Mouse (Mus musculus) embryo, embryonic 10.5 days (tissue): ENCODE measurements at regions not wholly inside any gene's neighbourhood (a gene's known extent, or its start where the extent isn't known, plus 50 kb on each side); places are given as distances from the start of the nearest gene placed in this dataset.
"Not testable (repeated sequence)": the region's sequence is repeated elsewhere in the genome, so short reads cannot be mapped to it uniquely, and the experiment has no call there.

Experiments
- DNase-seq: peaks from one replicate; pipeline ENCODE4 v3.0.0-alpha.2; 2015; ENCODE audit warnings: low spot score

DNA sequence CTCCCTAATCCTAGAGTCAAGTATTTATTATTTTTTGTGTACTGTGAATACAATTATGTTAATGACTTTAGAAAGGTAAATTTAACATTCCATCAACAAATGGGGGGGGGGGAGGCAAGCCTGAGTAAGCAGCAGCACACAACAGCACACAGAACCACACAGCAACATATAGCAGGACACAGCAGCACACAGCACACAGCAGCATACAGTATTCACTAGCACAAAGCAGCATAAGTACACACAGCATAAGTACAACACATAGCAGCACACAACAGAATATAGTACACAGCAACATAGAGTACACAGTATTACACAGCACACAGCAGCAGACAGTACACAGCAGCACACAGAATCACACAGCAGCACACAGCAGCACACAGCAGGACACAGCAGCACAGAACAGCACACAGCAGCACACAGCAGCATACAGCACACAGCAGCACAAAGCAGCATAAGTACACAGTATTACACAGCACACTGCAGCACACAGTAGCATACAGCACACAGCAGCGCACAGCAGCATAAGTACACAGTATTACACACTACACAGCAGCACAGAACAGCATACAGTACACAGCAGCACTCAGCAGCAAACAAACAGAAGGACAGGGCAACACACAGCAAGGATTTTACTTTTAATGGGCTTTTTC lies 605.7 kb downstream of the Tbl1xr1 start:
- no peak for DNase-seq

DNA sequence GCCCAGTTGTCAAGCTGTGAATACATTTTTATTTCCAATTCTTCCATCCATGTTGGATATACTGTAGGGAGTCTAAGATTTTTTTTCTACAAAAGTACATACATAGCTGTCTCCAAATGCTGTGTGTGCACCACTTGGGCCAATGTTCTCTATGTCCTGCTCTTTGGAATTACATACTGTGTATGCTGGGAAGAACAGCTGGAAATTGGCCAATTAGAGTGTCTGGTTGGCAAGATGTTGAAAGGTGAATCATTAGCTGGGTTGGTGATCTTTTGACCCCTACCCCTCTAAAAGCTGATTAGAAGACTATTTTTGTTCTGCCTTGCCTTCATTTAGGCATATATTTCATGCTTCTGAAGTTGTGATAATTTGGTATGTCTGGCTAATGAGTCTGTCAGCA lies 622.9 kb downstream of the Tbl1xr1 start:
- no peak for DNase-seq

- DNase-seq, result not testable (repeated sequence)
These were observed 625.0 kb downstream of the Tbl1xr1 start for GRCm38 (mm10) chr3:22701486-22701885.

GRCm38 (mm10) chr3:22705673-22706072 lies 629.2 kb downstream of the Tbl1xr1 start:
- DNase-seq, result no peak

DNA sequence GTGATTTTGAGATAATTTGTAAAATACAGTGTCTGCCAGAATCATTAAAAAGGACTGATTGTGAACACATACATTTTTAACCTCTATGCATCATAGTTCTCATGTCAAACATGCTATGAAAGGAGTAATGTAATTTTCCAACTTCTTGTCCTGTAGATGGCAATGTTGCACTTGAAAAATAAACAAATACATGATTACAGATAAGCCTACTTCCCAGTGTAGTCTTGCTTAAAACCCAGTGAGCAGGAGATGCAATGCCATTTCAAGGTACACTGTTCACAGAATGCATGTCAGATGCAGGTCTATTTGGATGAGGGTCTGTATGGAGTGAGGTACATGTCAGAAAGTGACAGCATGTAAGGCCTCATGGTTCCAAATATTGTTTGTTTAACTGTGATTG lies 668.6 kb downstream of the Tbl1xr1 start:
- peak; percentile 9 for DNase-seq
